Mouse (Mus musculus): ENCODE measurements around the gene C530008M17Rik. TPM values are rescaled to one million over a fixed set of nuclear protein-coding genes. Genes with fewer than 3 reads are reported as not detected.

Gene C530008M17Rik
- polyA plus RNA-seq, 1 experiment from 2014 or later, result 15.7 TPM

DNA sequence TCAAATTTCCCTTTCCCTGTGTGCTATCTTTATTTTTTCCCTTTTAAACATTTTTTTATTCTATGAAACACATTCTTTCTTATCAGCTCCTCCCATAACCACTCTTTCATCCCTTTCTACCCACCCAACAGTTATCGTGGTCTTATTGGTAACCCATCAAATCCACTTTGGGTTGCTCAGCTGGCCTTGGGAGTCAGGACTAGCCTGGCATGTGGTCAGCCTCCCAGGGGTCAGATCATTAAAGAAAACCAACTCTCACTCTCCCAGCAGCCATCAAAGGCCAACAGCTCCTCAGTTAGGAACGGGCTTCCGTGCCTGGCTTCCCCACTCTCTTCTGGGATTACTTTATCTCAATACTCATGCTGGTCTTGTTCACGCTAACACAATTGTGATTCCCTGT, 135.0 kb downstream of the C530008M17Rik start:
- 82% methylated on average over 4 of the region's 4 CpGs for WGBS
- no peaks in the 10 kb centered on the region for H3K36me3 ChIP-seq
- H3K9me3 ChIP-seq, result no peaks in the 10 kb centered on the region
- H3K4me3 ChIP-seq (replicated peaks), result no peak overlapping the region
- H3K4me2 ChIP-seq (replicated peaks), result no peak overlapping the region
- H3K27me3 ChIP-seq (replicated peaks), result no peaks in the 10 kb centered on the region
- no peaks in the 10 kb centered on the region for H3K4me1 ChIP-seq (replicated peaks)
- H3K27ac ChIP-seq, result no peak overlapping the region
- no peak for ATAC-seq
- H3K9ac ChIP-seq, result no peak overlapping the region

DNA sequence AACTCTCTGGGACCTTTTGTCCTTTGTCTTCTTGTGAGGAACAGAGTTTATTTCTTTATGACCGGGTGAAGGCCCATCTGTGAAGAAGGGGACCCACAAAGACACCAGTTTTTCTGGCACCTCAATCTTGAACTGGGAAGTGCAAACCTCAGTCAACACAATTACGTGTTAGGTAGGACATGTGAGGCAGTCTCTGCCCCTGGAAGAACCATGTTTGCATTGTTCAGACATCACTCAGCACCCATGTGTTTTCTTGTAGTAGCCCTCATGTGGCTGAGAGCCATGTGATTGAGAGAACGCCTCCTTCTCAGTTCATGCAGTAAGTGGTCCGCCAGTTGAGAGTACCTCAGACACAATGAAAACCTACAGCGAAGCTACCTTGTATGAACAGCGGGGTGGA, 136.4 kb downstream of the C530008M17Rik start:
- H3K27me3 ChIP-seq (replicated peaks), result no peaks in the 10 kb centered on the region
- peaks cover 2% of the 10 kb centered on the region; the same call in 1 of the 2 replicates for H3K4me1 ChIP-seq (replicated peaks)
- 0 out of 2 replicates have a peak, but pooled peaks have one; percentile 47 for ATAC-seq
- no peak overlapping the region for H3K9ac ChIP-seq
- H3K4me3 ChIP-seq (replicated peaks), result no peak overlapping the region
- no peaks in the 10 kb centered on the region for H3K36me3 ChIP-seq
- no peak overlapping the region for H3K4me2 ChIP-seq (replicated peaks)
- H3K9me3 ChIP-seq, result no peaks in the 10 kb centered on the region
- H3K27ac ChIP-seq, result no peak overlapping the region
- 85% methylated on average over 6 of the region's 6 CpGs for WGBS

DNA sequence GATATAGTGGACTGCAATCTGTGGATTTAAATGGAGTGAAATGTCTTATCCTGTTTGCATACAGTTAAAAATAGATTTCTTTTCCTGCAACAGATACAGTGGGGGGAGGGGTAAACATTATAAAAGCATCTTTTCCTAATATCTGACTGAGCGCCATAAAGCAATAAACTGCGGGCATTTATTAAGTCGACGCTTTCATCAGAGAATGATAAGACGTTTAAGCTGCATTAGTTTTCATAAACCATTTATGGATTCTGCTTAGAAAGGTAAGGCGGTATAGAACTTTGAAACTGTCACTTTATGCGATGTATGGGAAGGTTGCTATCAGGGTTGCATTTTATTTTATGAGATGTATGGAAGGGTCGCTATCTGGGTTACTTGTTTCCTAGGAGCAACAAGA, 141.7 kb downstream of the C530008M17Rik start:
- H3K4me3 ChIP-seq (replicated peaks), result no peak overlapping the region
- H3K36me3 ChIP-seq, result no peaks in the 10 kb centered on the region
- H3K27me3 ChIP-seq (replicated peaks), result no peaks in the 10 kb centered on the region
- H3K27ac ChIP-seq, result no peak overlapping the region
- H3K9ac ChIP-seq, result no peak overlapping the region
- H3K4me2 ChIP-seq (replicated peaks), result no peak overlapping the region
- peaks cover 16% of the 10 kb centered on the region for H3K4me1 ChIP-seq (replicated peaks)
- 70% methylated on average over 8 of the region's 8 CpGs for WGBS
- peak; percentile 69 for ATAC-seq
- H3K9me3 ChIP-seq, result no peaks in the 10 kb centered on the region

DNA sequence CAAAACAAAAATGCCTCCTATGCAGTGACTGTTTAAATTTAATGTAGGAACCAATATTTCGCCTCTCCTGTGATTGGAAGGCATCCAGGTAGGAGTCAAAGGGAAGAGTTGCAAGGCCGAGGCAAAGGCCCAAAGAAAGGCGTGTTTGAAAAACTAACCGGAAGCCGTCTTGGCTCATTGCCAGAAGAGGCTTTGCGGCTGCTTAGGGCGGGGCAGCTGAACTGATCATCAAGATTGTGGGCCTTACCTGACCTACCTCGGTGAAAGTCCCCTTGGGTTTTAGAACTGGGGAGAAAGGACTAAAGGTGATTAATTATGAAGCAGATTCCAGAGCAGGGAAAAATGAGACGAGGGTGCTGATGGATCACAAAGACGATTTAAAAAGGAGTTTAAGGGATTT, 143.2 kb downstream of the C530008M17Rik start:
- H3K27ac ChIP-seq, result no peak overlapping the region

DNA sequence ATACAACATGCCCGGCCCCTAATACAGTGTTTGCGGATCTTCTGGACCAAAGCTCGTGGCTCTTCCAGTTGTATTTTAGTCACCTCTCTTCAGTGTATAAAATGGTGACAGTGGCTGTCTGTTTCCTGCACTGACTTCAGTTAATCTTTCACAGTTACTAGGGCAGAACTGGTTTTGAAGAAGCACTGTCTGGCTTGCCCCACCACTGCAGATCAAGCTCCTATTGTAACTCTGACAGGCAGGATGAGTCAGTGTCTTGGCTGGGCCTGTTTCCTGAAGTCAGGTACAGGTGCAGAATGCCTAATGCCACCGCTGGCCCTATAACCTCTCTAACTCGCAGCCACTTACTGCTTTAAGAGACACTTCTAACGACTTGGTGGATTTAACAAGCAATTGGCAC, 152.7 kb downstream of the C530008M17Rik start:
- H3K27ac ChIP-seq, result no peak overlapping the region
- no peaks in the 10 kb centered on the region for H3K9me3 ChIP-seq
- no peaks in the 10 kb centered on the region for H3K4me1 ChIP-seq (replicated peaks)
- H3K9ac ChIP-seq, result no peak overlapping the region
- 78% methylated on average over 6 of the region's 6 CpGs for WGBS
- no peaks in the 10 kb centered on the region for H3K27me3 ChIP-seq (replicated peaks)
- H3K4me2 ChIP-seq (replicated peaks), result no peak overlapping the region
- no peak; the same call in 1 of the 2 replicates for ATAC-seq
- H3K4me3 ChIP-seq (replicated peaks), result no peak overlapping the region
- H3K36me3 ChIP-seq, result no peaks in the 10 kb centered on the region

More for the DNA sequence above, 143.2 kb downstream of the C530008M17Rik start:
- H3K4me3 ChIP-seq (replicated peaks), result no peak overlapping the region
- 41% methylated on average over 10 of the region's 10 CpGs for WGBS
- ATAC-seq, result peak; percentile 80
- no peaks in the 10 kb centered on the region for H3K9me3 ChIP-seq
- H3K9ac ChIP-seq, result no peak overlapping the region
- no peaks in the 10 kb centered on the region for H3K27me3 ChIP-seq (replicated peaks)
- no peak overlapping the region for H3K4me2 ChIP-seq (replicated peaks)
- H3K36me3 ChIP-seq, result no peaks in the 10 kb centered on the region
- peaks cover 16% of the 10 kb centered on the region for H3K4me1 ChIP-seq (replicated peaks)

DNA sequence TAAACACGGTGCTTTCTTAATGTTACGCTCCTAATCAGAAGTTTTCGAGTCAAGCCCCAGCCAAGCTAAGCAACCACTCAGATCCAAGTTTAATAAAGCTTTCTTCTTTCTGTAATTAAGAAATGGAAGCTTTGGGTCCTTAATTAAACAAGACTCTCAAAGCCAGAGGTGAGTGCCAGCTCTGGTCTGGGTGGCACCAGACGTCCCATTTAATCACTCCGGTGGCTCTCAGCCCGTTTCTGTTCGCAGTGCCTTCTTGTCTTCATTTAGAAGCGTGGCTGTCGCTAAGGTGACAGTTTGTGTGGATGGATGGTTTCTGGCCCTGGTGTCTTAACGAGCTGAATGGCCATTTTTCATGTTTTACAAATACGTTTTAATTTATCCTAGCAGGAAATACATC, 158.7 kb downstream of the C530008M17Rik start:
- Histone ChIP-seq H3K4me2 (replicated peaks) (no peak overlapping the region), H3K4me1 (replicated peaks) (no peaks in the 10 kb centered on the region; the same call in 1 of the 2 replicates), H3K27ac (no peak overlapping the region), H3K9me3 (no peaks in the 10 kb centered on the region), H3K36me3 (no peaks in the 10 kb centered on the region), H3K4me3 (replicated peaks) (no peak overlapping the region), H3K27me3 (replicated peaks) (no peaks in the 10 kb centered on the region), H3K9ac (no peak overlapping the region)
- WGBS, result 73% methylated on average over 11 of the region's 11 CpGs
- ATAC-seq, result no peak

DNA sequence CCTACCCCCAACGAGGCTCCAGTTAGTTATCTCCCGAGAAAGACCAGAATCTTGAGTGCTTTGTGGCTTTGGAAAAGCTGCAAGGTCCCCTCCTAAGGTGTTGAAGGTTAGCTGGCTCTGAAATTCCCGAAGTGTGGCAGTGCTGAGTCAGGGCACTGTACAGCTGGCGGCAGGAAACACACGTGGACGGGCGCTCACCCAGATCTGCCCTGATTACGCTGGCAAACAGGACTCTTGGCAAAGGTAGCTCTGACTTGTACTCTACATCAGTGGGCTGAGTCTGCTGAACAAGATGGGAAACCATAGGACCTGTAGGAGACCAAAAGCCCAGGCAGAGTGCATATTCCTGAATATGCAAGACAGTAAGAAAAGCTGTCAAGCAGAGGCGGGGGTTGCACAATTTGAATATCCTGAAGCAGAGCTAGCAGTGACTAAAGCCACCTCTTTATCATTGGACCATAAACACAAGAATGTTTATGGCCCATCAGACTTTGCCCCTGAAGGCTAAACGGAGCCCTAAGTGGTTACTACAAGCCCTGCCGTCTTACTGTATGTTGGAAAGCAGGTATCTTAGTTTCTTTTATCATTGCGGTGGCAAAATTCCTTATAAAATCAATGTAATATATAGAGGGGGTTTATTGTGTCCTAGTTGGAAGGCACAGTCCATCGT, 159.6 kb downstream of the C530008M17Rik start:
- no peaks in the 10 kb centered on the region for H3K9me3 ChIP-seq
- peak; percentile 90 for ATAC-seq
- H3K4me3 ChIP-seq (replicated peaks), result no peak overlapping the region
- H3K4me2 ChIP-seq (replicated peaks), result peak overlapping the region; percentile 47
- H3K27me3 ChIP-seq (replicated peaks), result no peaks in the 10 kb centered on the region
- H3K4me1 ChIP-seq (replicated peaks), result no peaks in the 10 kb centered on the region; the same call in 1 of the 2 replicates
- H3K36me3 ChIP-seq, result no peaks in the 10 kb centered on the region
- H3K9ac ChIP-seq, result no peak overlapping the region
- H3K27ac ChIP-seq, result peak overlapping the region; percentile 79
- 46% methylated on average over 13 of the region's 13 CpGs for WGBS

DNA sequence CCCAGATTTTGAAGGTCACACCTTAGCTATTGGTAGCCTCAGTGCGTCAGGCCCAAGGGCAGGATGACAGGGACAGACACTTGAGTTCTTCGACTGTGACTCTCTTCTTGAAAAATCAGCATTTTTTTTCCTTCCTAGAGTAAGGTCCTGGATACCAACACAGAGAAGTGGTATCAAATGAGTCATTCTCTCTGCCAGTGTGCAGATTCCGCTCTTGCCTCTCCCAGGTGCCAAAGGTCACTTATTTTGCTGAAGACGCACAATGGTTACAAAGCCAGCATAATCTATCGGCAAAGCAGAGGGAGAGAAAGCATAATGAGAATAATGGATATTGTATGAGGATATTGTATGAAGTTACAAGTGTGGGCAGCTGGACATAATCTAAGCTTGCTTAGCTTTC, 160.4 kb downstream of the C530008M17Rik start:
- Histone ChIP-seq H3K4me3 (replicated peaks) (no peak overlapping the region), H3K36me3 (no peaks in the 10 kb centered on the region), H3K27ac (peak overlapping the region; percentile 79), H3K27me3 (replicated peaks) (no peaks in the 10 kb centered on the region), H3K9ac (no peak overlapping the region; the same call in 1 of the 2 replicates), H3K4me2 (replicated peaks) (peak overlapping the region; percentile 41), H3K9me3 (no peaks in the 10 kb centered on the region), H3K4me1 (replicated peaks) (no peaks in the 10 kb centered on the region; the same call in 1 of the 2 replicates)
- ATAC-seq, result peak; percentile 71
- 64% methylated on average over 5 of the region's 5 CpGs for WGBS

DNA sequence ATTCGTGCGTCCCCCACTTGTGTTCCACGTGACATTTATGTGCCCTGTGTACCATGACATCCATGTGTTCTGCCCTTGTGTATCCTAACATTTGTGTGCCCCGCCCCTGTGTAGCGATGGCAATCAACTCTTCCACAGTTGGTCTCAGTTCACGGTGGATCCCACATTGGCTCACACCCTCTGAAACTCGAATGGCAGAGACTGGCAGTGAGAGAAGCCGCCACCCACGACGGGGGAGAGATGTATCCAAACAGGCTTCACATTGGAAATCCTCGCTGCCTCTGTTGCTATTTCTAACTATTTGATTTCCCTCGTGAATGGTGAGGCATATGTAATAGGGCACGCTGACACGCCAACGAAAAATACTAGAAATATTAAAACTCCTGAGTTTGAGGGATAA, 161.4 kb downstream of the C530008M17Rik start:
- no peak for ATAC-seq
- Histone ChIP-seq H3K27ac (peak overlapping the region; percentile 79), H3K36me3 (no peaks in the 10 kb centered on the region), H3K4me1 (replicated peaks) (no peaks in the 10 kb centered on the region; the same call in 1 of the 2 replicates), H3K27me3 (replicated peaks) (no peaks in the 10 kb centered on the region), H3K4me2 (replicated peaks) (no peak overlapping the region), H3K4me3 (replicated peaks) (no peak overlapping the region), H3K9me3 (no peaks in the 10 kb centered on the region), H3K9ac (no peak overlapping the region)
- WGBS, result 87% methylated on average over 15 of the region's 15 CpGs

DNA sequence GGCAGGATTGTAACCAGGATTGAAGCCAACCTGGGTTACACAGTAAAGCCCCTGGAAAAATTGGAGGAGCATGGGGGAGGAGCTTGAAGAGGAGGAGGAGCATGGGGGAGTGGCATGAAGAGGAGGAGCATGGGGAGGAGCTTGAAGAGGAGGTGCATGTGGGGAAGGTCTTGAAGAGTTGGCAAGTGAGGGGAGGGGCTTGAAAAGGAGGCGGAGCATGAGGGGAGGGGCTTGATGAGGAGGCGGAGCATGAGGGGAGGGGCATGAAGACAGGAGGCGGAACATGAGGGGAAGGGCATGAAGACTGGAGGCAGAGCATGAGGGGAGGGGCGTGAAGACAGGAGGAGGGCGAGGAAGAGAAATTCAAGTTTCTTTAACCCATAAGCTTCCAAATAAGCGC, 162.5 kb downstream of the C530008M17Rik start:
- no peaks in the 10 kb centered on the region for H3K27me3 ChIP-seq (replicated peaks)
- ATAC-seq, result no peak
- no peaks in the 10 kb centered on the region for H3K36me3 ChIP-seq
- WGBS, result 82% methylated on average over 6 of the region's 6 CpGs
- H3K9ac ChIP-seq, result no peak overlapping the region
- H3K9me3 ChIP-seq, result no peaks in the 10 kb centered on the region
- H3K4me1 ChIP-seq (replicated peaks), result no peaks in the 10 kb centered on the region; the same call in 1 of the 2 replicates
- no peak overlapping the region for H3K27ac ChIP-seq
- no peak overlapping the region for H3K4me3 ChIP-seq (replicated peaks)
- no peak overlapping the region for H3K4me2 ChIP-seq (replicated peaks)

DNA sequence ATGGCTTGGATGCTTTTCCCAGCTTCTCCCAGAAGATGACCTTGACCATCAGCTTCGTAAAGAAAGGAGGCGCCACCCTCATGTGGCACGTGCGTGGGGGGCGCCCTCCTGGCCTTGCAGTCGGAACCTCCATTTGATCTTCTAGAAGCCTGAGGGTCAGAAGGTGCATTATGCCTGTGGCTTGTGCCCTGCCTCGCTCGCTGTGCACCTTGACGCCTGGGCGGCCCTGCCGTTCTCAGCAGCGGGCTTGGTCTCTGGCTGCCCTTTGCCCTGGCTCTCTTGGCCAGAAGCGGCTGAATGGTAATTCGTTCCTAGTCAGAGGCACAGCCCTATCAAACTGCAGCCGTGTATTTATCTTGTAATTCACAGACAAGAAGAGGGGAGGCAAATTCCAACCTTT, 165.8 kb downstream of the C530008M17Rik start:
- no peaks in the 10 kb centered on the region for H3K27me3 ChIP-seq (replicated peaks)
- H3K9ac ChIP-seq, result no peak overlapping the region
- no peaks in the 10 kb centered on the region for H3K36me3 ChIP-seq
- H3K9me3 ChIP-seq, result no peaks in the 10 kb centered on the region
- peak overlapping the region; percentile 48 for H3K27ac ChIP-seq
- H3K4me2 ChIP-seq (replicated peaks), result peak overlapping the region; percentile 26; the same call in 1 of the 2 replicates
- no peaks in the 10 kb centered on the region; the same call in 1 of the 2 replicates for H3K4me1 ChIP-seq (replicated peaks)
- 52% methylated on average over 15 of the region's 15 CpGs for WGBS
- ATAC-seq, result peak; percentile 80
- no peak overlapping the region for H3K4me3 ChIP-seq (replicated peaks)

DNA sequence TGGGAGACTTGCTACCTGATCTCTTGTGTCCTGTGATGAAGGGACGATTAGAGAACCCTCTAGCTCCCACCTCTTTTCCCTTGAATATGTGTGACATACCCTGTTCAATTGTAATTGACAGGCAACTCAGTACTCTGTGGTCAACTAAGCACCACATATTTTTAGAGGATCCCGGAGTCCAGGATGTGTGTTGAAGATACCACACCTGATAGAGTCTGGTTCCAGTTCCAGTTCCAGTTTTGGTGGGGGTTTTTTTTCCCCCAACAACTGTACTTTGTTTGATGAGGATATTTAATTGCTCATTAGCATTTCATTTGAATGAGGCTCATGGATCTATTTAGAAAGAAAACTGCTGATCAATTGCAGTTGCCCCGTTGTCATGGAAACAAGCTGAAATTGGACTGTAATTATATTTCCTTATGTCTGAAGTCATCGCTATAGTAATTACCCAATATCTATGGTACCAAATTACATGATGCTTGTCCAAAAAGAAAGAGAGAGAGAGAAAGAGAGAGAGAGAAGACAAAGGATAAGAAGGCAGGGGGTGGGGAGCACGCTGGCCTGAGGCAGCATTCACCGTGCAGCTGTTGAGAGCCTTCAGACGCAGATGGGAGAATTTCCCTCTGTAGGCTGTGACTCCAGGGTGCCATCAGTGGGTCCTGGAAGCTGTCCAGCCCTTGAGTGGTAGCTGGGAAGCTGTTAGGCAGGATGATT, 172.4 kb downstream of the C530008M17Rik start:
- H3K9me3 ChIP-seq, result no peaks in the 10 kb centered on the region
- H3K4me1 ChIP-seq (replicated peaks), result no peaks in the 10 kb centered on the region
- no peak overlapping the region for H3K4me2 ChIP-seq (replicated peaks)
- no peak overlapping the region for H3K4me3 ChIP-seq (replicated peaks)
- H3K27me3 ChIP-seq (replicated peaks), result no peaks in the 10 kb centered on the region
- H3K27ac ChIP-seq, result no peak overlapping the region
- no peak overlapping the region for H3K9ac ChIP-seq
- H3K36me3 ChIP-seq, result no peaks in the 10 kb centered on the region
- no peak for ATAC-seq
- WGBS, result 84% methylated on average over 7 of the region's 7 CpGs

All from intestine, embryonic 15.5 days (tissue).